In genomic region chr1:171294298-171295062, GRCm38 (mm10) we compare ENCODE assay signal across 8 mouse cellular contexts. TPM values are rescaled to one million over a fixed set of nuclear protein-coding genes. Genes with fewer than 3 reads are reported as not detected.
A peak's percentile ranks its signal among the peaks of the same experiment; 100 is the strongest.
DNase-seq lines count a peak whose midpoint lies in the region; ATAC-seq lines count a peak whose summit lies in the region.

Gene Ufc1 (minus strand): TSS chr1:171295024.

- no peaks in the 10 kb centered on the region for H3K4me1 ChIP-seq in embryonic facial prominence, embryonic 11.5 days (ENCODE audit: control insufficient read depth, insufficient read depth, low read length)
- peaks cover 6% of the 10 kb centered on the region; the same call in 1 of the 2 replicates for H3K4me1 ChIP-seq in midbrain, embryonic 11.5 days (ENCODE audit: control insufficient read depth, insufficient read depth, low read length)

- no peaks in the 10 kb centered on the region for H3K36me3 ChIP-seq in embryonic facial prominence, embryonic 11.5 days (replicated peaks; ENCODE audit: control insufficient read depth, insufficient read depth, low read depth, low read length)
- H3K36me3 ChIP-seq in midbrain, embryonic 11.5 days (ENCODE audit: control insufficient read depth, insufficient read depth, low read length), result 0 out of 2 replicates have a peak, but pooled peaks cover 2% of the 10 kb centered on the region

- peak within 1 kb of the TSS; percentile 91 for H3K27ac ChIP-seq in embryonic facial prominence, embryonic 11.5 days (replicated peaks; ENCODE audit: low read depth, low read length)
- H3K27ac ChIP-seq in midbrain, embryonic 11.5 days (ENCODE audit: low read depth, low read length), result peak within 1 kb of the TSS; percentile 85

- no peaks in the 10 kb centered on the region for H3K9me3 ChIP-seq in embryonic facial prominence, embryonic 11.5 days (replicated peaks; ENCODE audit: control insufficient read depth, low read length)
- H3K9me3 ChIP-seq in midbrain, embryonic 11.5 days (ENCODE audit: control insufficient read depth, low read length), result no peaks in the 10 kb centered on the region

- peak within 1 kb of the TSS; percentile 91 for H3K9ac ChIP-seq in embryonic facial prominence, embryonic 11.5 days (replicated peaks; ENCODE audit: low read length)
- H3K9ac ChIP-seq in midbrain, embryonic 11.5 days (ENCODE audit: low read length), result peak within 1 kb of the TSS; percentile 96

- H3K27me3 ChIP-seq in embryonic facial prominence, embryonic 11.5 days (ENCODE audit: control insufficient read depth, insufficient read depth, low read length), result no peaks in the 10 kb centered on the region
- peaks cover 3% of the 10 kb centered on the region for H3K27me3 ChIP-seq in midbrain, embryonic 11.5 days (ENCODE audit: control insufficient read depth, insufficient read depth, low read length)

- WGBS in embryonic facial prominence, embryonic 11.5 days, result under 1% methylated on average over 42 of the region's 42 CpGs
- 1% methylated on average over 42 of the region's 42 CpGs for WGBS in midbrain, embryonic 11.5 days

- intact Hi-C loops in left cerebral cortex, postnatal 4 days (cut with DNase I), result no loop called here

- DNase-seq in urinary bladder, adult 18-20 months (ENCODE audit: low spot score in 2 of 2), result peak; percentile 81 to 86
- no peak for DNase-seq in urinary bladder, postnatal 10 days (ENCODE audit: low spot score)
- peak; percentile 89 for DNase-seq in embryonic facial prominence, embryonic 11.5 days (ENCODE audit: low spot score)
- DNase-seq in heart, adult 11 months, result peak; percentile 99
- peak; percentile 89 for DNase-seq in kidney, adult 11 months
- peak; percentile 79 for DNase-seq in left cerebral cortex, postnatal 4 days
- peak; percentile 99 for DNase-seq in midbrain, embryonic 11.5 days (ENCODE audit: low spot score, missing footprints)
- peak; percentile 74 for DNase-seq in right cerebral cortex, postnatal 4 days

- ATAC-seq in embryonic facial prominence, embryonic 11.5 days (replicated peaks; ENCODE audit: insufficient number of reproducible peaks, low FRiP score, low TSS enrichment, low read depth), result peak; percentile 42
- peak; percentile 87 for ATAC-seq in midbrain, embryonic 11.5 days (ENCODE audit: low FRiP score)

- peak within 1 kb of the TSS; percentile 46 for H3K4me2 ChIP-seq in embryonic facial prominence, embryonic 11.5 days (ENCODE audit: low read depth, low read length)
- H3K4me2 ChIP-seq in midbrain, embryonic 11.5 days, result peak within 1 kb of the TSS; percentile 70

- peak within 1 kb of the TSS; percentile 71 for H3K4me3 ChIP-seq in embryonic facial prominence, embryonic 11.5 days (ENCODE audit: low read depth, low read length)
- peak within 1 kb of the TSS; percentile 73 for H3K4me3 ChIP-seq in midbrain, embryonic 11.5 days (ENCODE audit: low read depth, low read length)

RNA-seq across cellular contexts. Expression of gene Ufc1, which starts in this region (rescaled TPM):
- 109 and 114 TPM in 2 replicates for polyA plus RNA-seq in embryonic facial prominence, embryonic 11.5 days (2014; fragmentation: Nextera tagmentation; extraction: Ambion mirVana)
- 10 to 100 TPM; 91.2 to 93.4 TPM for total RNA-seq in left cerebral cortex, postnatal 4 days (2021)
- polyA plus RNA-seq in midbrain, embryonic 11.5 days (2014; fragmentation: Nextera tagmentation; extraction: Ambion mirVana), result 115 and 117 TPM in 2 replicates
